Mouse (Mus musculus) effector memory CD4-positive, alpha-beta T cell, adult 7 months (primary cell): ENCODE results near the gene 1600014C23Rik. TPM values are rescaled to one million over a fixed set of nuclear protein-coding genes. Genes with fewer than 3 reads are reported as not detected.

Source experiments
- polyA plus RNA-seq: library from polyadenylated mRNA; unstranded; fragments of 100-300 nt; shearing (Covaris generic); gene quantifications from one replicate; pipeline ENCODE4 v1.2.1, GENCODE M21; 2017

Gene 1600014C23Rik
- not detected for polyA plus RNA-seq

DNA sequence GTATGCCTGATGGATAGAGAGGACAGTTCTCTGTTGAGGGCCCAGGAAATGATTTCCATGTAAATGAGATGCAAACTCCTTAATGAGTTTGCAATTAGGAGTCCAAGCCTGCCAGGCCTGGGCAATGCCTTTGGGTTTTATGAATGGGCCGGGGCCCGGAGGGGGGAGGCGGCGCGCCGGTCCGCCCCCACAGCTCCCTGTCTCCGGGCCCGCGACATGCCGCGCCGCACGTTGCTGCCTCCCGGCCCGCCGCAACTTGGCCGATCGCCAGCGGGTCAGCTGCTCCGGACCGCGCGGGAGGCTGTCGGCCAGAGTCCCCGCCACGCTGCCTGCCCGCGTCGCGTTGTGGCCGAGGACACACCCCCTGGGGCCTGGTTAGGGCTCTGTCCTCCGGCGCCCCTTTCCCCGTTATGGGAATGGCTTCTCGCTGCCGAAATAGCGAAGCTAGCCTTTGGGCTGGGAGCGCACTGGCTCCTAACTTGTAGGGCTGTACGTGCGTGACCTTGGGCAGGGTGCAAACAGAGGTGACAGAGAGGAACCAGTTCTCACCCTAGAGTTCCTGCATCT, at the start of gene 1600014C23Rik:
Gene 1600014C23Rik, minus strand, starts transcription at position 110 of the 567 bp plus-strand sequence.

DNA sequence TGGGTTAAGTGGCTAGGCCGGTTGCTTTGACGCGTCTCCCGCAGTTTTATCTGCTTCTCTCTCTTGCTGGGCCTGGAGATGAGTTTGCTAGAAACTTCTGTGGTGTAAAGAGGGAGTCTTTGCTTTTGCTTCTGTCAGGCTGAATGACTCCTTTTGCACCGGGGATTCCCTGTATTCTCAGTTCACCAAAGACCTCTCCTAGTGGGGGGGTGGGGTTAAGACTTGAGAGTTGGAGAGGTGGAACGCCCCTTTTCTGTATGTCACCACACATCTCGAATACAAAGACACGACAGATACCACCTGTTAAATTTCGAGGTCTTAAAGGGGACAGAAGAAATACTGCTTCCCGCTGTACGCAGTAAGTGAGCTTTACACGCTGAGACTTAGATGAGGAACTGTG, 46.9 kb downstream of the 1600014C23Rik start, which contains the start of gene Tmem63b:
Gene Tmem63b, minus strand, starts transcription at position 190 of the 400 bp plus-strand sequence.

DNA sequence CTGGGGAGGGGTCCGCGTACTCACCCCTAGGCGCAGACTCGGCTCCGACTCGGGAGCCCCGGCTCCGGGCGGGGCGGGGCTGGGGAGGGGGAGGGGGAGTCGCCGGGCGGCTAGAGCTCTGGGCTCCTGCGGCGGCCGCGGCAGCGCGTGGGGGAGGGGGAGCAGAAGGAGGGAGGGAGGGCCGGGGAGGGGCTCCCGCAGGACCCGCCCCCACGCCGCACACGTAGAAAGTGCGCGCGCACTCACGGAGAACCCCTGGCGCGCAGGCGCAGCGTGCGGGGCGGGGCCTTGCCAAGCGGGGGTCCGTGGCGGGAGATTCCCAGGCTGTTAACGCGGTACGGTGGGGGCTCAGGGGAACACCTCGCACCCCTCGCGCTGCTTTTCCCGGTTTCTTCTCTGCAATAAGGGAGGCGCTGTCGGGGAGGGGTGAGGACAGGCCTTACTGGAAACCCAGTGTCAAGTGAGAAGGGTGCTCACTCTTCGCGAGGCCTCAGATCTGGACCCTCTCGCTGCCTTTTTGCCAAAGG, 47.5 kb downstream of the 1600014C23Rik start, which contains the start of gene Mrpl14:
Gene Mrpl14, plus strand, starts transcription at position 230 of the 527 bp plus-strand sequence.

Other genes starting within 250 kb of the 1600014C23Rik start
- gene Aars2, start 227.0 kb downstream of the 1600014C23Rik start, polyA plus RNA-seq, result 10.4 TPM
- gene Tcte1, start 210.4 kb downstream of the 1600014C23Rik start, polyA plus RNA-seq, result not detected
- 0.23 TPM for gene Tmem151b, start 184.2 kb downstream of the 1600014C23Rik start, polyA plus RNA-seq
- 166 TPM for gene Nfkbie, start 178.1 kb downstream of the 1600014C23Rik start, polyA plus RNA-seq
- 55.5 TPM for gene Slc35b2, start 170.0 kb downstream of the 1600014C23Rik start, polyA plus RNA-seq
- gene Hsp90ab1, start 160.6 kb downstream of the 1600014C23Rik start, polyA plus RNA-seq, result 1,673 TPM
- 43.1 TPM for gene Slc29a1, start 134.2 kb downstream of the 1600014C23Rik start, polyA plus RNA-seq
- not detected for gene Mymx, start 131.7 kb downstream of the 1600014C23Rik start, polyA plus RNA-seq
- gene Capn11, start 74.5 kb downstream of the 1600014C23Rik start, polyA plus RNA-seq, result 0.80 TPM
- 37.2 TPM for gene Mrpl14, start 47.5 kb downstream of the 1600014C23Rik start, polyA plus RNA-seq
- gene Tmem63b, start 46.9 kb downstream of the 1600014C23Rik start, polyA plus RNA-seq, result 13.8 TPM